Mouse (Mus musculus): Measurements from ENCODE around the gene Fabp3. TPM values are rescaled to one million over a fixed set of nuclear protein-coding genes. Genes with fewer than 3 reads are reported as not detected.

Fabp3 gene
- polyA plus RNA-seq, 1 experiment from 2014 or later = 1.3 TPM

GRCm38 (mm10) chr4:130296243-130296965, 12.0 kb upstream of the Fabp3 start:
- H3K9ac ChIP-seq = peak overlapping the region; percentile 69
- H3K4me3 ChIP-seq = peak overlapping the region; percentile 40
- H3K27ac ChIP-seq = peak overlapping the region; percentile 99
- peaks cover 67% of the 10 kb centered on the region for H3K4me1 ChIP-seq
- ATAC-seq = peak; percentile 82
- no peaks in the 10 kb centered on the region for H3K9me3 ChIP-seq (replicated peaks)
- peak overlapping the region; percentile 69 for H3K4me2 ChIP-seq
- H3K27me3 ChIP-seq (replicated peaks) = peaks cover 20% of the 10 kb centered on the region
- 33% methylated on average over 13 of the region's 13 CpGs for WGBS (ENCODE audit: insufficient replicate concordance)
- no peaks in the 10 kb centered on the region for H3K36me3 ChIP-seq

- Histone ChIP-seq H3K36me3 (no peaks in the 10 kb centered on the region), H3K4me2 (peak overlapping the region; percentile 69), H3K9ac (peak overlapping the region; percentile 69), H3K27me3 (replicated peaks) (peaks cover 17% of the 10 kb centered on the region), H3K4me3 (peak overlapping the region; percentile 40), H3K9me3 (replicated peaks) (no peaks in the 10 kb centered on the region), H3K27ac (peak overlapping the region; percentile 99), H3K4me1 (peaks cover 73% of the 10 kb centered on the region)
- peak; percentile 88 for ATAC-seq
- WGBS (ENCODE audit: insufficient replicate concordance) = 9% methylated on average over 13 of the region's 13 CpGs
These were observed 11.3 kb upstream of the Fabp3 start for GRCm38 (mm10) chr4:130297123-130297529.

- peak overlapping the region; percentile 99; the same call in 1 of the 2 replicates for H3K27ac ChIP-seq
- H3K36me3 ChIP-seq = no peaks in the 10 kb centered on the region
- ATAC-seq = no peak
- no peak overlapping the region for H3K4me3 ChIP-seq
- 0 out of 2 replicates have a peak overlapping the region, but pooled peaks have one; percentile 9 for H3K9ac ChIP-seq
- 75% methylated on average over 11 of the region's 11 CpGs for WGBS (ENCODE audit: insufficient replicate concordance)
- H3K9me3 ChIP-seq (replicated peaks) = no peaks in the 10 kb centered on the region
- peaks cover 17% of the 10 kb centered on the region for H3K27me3 ChIP-seq (replicated peaks)
- H3K4me2 ChIP-seq = no peak overlapping the region
- peaks cover 75% of the 10 kb centered on the region for H3K4me1 ChIP-seq
These were observed 9.3 kb upstream of the Fabp3 start for GRCm38 (mm10) chr4:130298877-130299628.

GRCm38 (mm10) chr4:130299629-130300018, 8.8 kb upstream of the Fabp3 start:
- no peak overlapping the region for H3K27ac ChIP-seq
- WGBS (ENCODE audit: insufficient replicate concordance) = 64% methylated on average over 8 of the region's 8 CpGs
- H3K9ac ChIP-seq = 0 out of 2 replicates have a peak overlapping the region, but pooled peaks have one; percentile 9

GRCm38 (mm10) chr4:130302285-130302870, 6.0 kb upstream of the Fabp3 start:
- WGBS (ENCODE audit: insufficient replicate concordance) = 31% methylated on average over 12 of the region's 12 CpGs

More at GRCm38 (mm10) chr4:130299629-130300018, 8.8 kb upstream of the Fabp3 start:
- ATAC-seq = no peak
- Histone ChIP-seq H3K36me3 (no peaks in the 10 kb centered on the region), H3K27me3 (replicated peaks) (peaks cover 19% of the 10 kb centered on the region), H3K9me3 (replicated peaks) (no peaks in the 10 kb centered on the region), H3K4me2 (no peak overlapping the region), H3K4me3 (no peak overlapping the region), H3K4me1 (peaks cover 69% of the 10 kb centered on the region)

GRCm38 (mm10) chr4:130304746-130305145, 3.6 kb upstream of the Fabp3 start:
- Histone ChIP-seq H3K4me3 (no peak overlapping the region), H3K27me3 (replicated peaks) (peaks cover 65% of the 10 kb centered on the region), H3K9me3 (replicated peaks) (no peaks in the 10 kb centered on the region), H3K4me1 (peaks cover 39% of the 10 kb centered on the region), H3K36me3 (no peaks in the 10 kb centered on the region), H3K9ac (no peak overlapping the region), H3K4me2 (no peak overlapping the region), H3K27ac (no peak overlapping the region)
- ATAC-seq = no peak
- 30% methylated on average over 3 of the region's 3 CpGs for WGBS (ENCODE audit: insufficient replicate concordance)

More at GRCm38 (mm10) chr4:130302285-130302870, 6.0 kb upstream of the Fabp3 start:
- H3K9ac ChIP-seq = no peak overlapping the region
- H3K27me3 ChIP-seq (replicated peaks) = peaks cover 46% of the 10 kb centered on the region
- peak overlapping the region; percentile 36 for H3K4me2 ChIP-seq
- H3K36me3 ChIP-seq = no peaks in the 10 kb centered on the region
- peaks cover 44% of the 10 kb centered on the region for H3K4me1 ChIP-seq
- H3K27ac ChIP-seq = no peak overlapping the region
- peak; percentile 72 for ATAC-seq
- no peaks in the 10 kb centered on the region for H3K9me3 ChIP-seq (replicated peaks)
- no peak overlapping the region for H3K4me3 ChIP-seq

- 78% methylated on average over 10 of the region's 10 CpGs for WGBS (ENCODE audit: insufficient replicate concordance)
- no peak for ATAC-seq
- Histone ChIP-seq H3K9ac (no peak overlapping the region), H3K27ac (no peak overlapping the region), H3K4me1 (peaks cover 34% of the 10 kb centered on the region), H3K4me3 (peak overlapping the region; percentile 57), H3K4me2 (peak overlapping the region; percentile 85), H3K9me3 (replicated peaks) (no peaks in the 10 kb centered on the region), H3K36me3 (no peaks in the 10 kb centered on the region), H3K27me3 (replicated peaks) (peaks cover 76% of the 10 kb centered on the region)
These were observed 1.4 kb upstream of the Fabp3 start for GRCm38 (mm10) chr4:130306796-130307630.

GRCm38 (mm10) chr4:130307851-130308230, 554 bp upstream of the Fabp3 start:
- Histone ChIP-seq H3K27me3 (replicated peaks) (peaks cover 82% of the 10 kb centered on the region), H3K4me3 (peak overlapping the region; percentile 57), H3K9me3 (replicated peaks) (no peaks in the 10 kb centered on the region), H3K27ac (no peak overlapping the region), H3K36me3 (no peaks in the 10 kb centered on the region), H3K4me1 (peaks cover 26% of the 10 kb centered on the region), H3K9ac (peak overlapping the region; percentile 47; the same call in 1 of the 2 replicates), H3K4me2 (peak overlapping the region; percentile 85)
- peak; percentile 53 for ATAC-seq
- 2% methylated on average over 23 of the region's 23 CpGs for WGBS (ENCODE audit: insufficient replicate concordance)

- 41% methylated on average over 8 of the region's 8 CpGs for WGBS (ENCODE audit: insufficient replicate concordance)
These were observed 859 bp downstream of the Fabp3 start for GRCm38 (mm10) chr4:130309254-130309653.

GRCm38 (mm10) chr4:130312526-130312925, 4.1 kb downstream of the Fabp3 start:
- ATAC-seq = no peak
- Histone ChIP-seq H3K9me3 (replicated peaks) (no peaks in the 10 kb centered on the region), H3K4me3 (no peak overlapping the region), H3K27me3 (replicated peaks) (peaks cover 52% of the 10 kb centered on the region), H3K4me2 (no peak overlapping the region), H3K27ac (no peak overlapping the region), H3K9ac (no peak overlapping the region), H3K4me1 (peaks cover 29% of the 10 kb centered on the region), H3K36me3 (peaks cover 31% of the 10 kb centered on the region)
- 82% methylated on average over 3 of the region's 3 CpGs for WGBS (ENCODE audit: insufficient replicate concordance)

More at GRCm38 (mm10) chr4:130309254-130309653, 859 bp downstream of the Fabp3 start:
- H3K4me2 ChIP-seq = peak overlapping the region; percentile 85; the same call in 1 of the 2 replicates
- no peak overlapping the region for H3K27ac ChIP-seq
- peak overlapping the region; percentile 57 for H3K4me3 ChIP-seq
- H3K4me1 ChIP-seq = peaks cover 21% of the 10 kb centered on the region
- no peak overlapping the region for H3K9ac ChIP-seq
- no peaks in the 10 kb centered on the region for H3K9me3 ChIP-seq (replicated peaks)
- no peak for ATAC-seq
- H3K36me3 ChIP-seq = peaks cover 4% of the 10 kb centered on the region; the same call in 1 of the 2 replicates
- H3K27me3 ChIP-seq (replicated peaks) = peaks cover 82% of the 10 kb centered on the region

GRCm38 (mm10) chr4:130313552-130313951, 5.2 kb downstream of the Fabp3 start:
- 77% methylated on average over 4 of the region's 4 CpGs for WGBS (ENCODE audit: insufficient replicate concordance)

More at GRCm38 (mm10) chr4:130313552-130313951, 5.2 kb downstream of the Fabp3 start:
- Histone ChIP-seq H3K4me2 (no peak overlapping the region), H3K36me3 (peaks cover 38% of the 10 kb centered on the region), H3K9ac (no peak overlapping the region), H3K4me1 (peaks cover 21% of the 10 kb centered on the region), H3K4me3 (no peak overlapping the region), H3K9me3 (replicated peaks) (no peaks in the 10 kb centered on the region), H3K27me3 (replicated peaks) (peaks cover 41% of the 10 kb centered on the region), H3K27ac (no peak overlapping the region)
- ATAC-seq = no peak

Measured in liver, embryonic 12.5 days (tissue).